9 mouse cellular contexts compared by ENCODE assay signal in genomic region chr5:135089653-135090052, GRCm38 (mm10). TPM values are rescaled to one million over a fixed set of nuclear protein-coding genes. Genes with fewer than 3 reads are reported as not detected.
DNase-seq lines count a peak whose midpoint lies in the region; ATAC-seq lines count a peak whose summit lies in the region.
"Had no signal": no experiment of that assay in that cellular context is flagged by ENCODE, and none has a peak within 500 bp of the region (broad histone marks: within the 10 kb centered on the region; RNA-seq: fewer than 3 reads in every experiment).

Gene Mlxipl (plus strand): TSS chr5:135089890.

- no peak within 1 kb of the TSS; the same call in 1 of the 2 replicates for H3K27ac ChIP-seq in hindbrain, embryonic 10.5 days
- H3K27ac ChIP-seq in hindbrain, embryonic 14.5 days = no peak within 1 kb of the TSS
- H3K27ac ChIP-seq in forebrain, embryonic 14.5 days (ENCODE audit: low read depth, low read length) = no peak within 1 kb of the TSS
- no peak within 1 kb of the TSS for H3K27ac ChIP-seq in hindbrain, embryonic 15.5 days (replicated peaks)
- no peak within 1 kb of the TSS for H3K27ac ChIP-seq in liver, embryonic 12.5 days

- WGBS in hindbrain, embryonic 10.5 days = 3% methylated on average over 39 of the region's 39 CpGs
- 3% methylated on average over 39 of the region's 39 CpGs for WGBS in hindbrain, embryonic 14.5 days
- WGBS in forebrain, embryonic 14.5 days = 2% methylated on average over 34 of the region's 39 CpGs
- WGBS in hindbrain, embryonic 15.5 days = 2% methylated on average over 35 of the region's 39 CpGs
- 5% methylated on average over 39 of the region's 39 CpGs for WGBS in liver, embryonic 12.5 days (ENCODE audit: insufficient replicate concordance)

- DNase-seq in hindbrain, embryonic 10.5 days (ENCODE audit: low spot score) = peak; percentile 22
- DNase-seq in hindbrain, embryonic 14.5 days (ENCODE audit: low spot score) = no peak
- DNase-seq in forebrain, embryonic 14.5 days (ENCODE audit: low spot score) = no peak
- DNase-seq in cerebellum, postnatal 10 days = no peak
- DNase-seq in layer of hippocampus, adult 18-20 months (ENCODE audit: low spot score in 2 of 2) = no peak
- no peak for DNase-seq in cerebellum, adult 9-11 months

- no peak within 1 kb of the TSS for H3K4me2 ChIP-seq in hindbrain, embryonic 14.5 days (replicated peaks)
- H3K4me2 ChIP-seq in forebrain, embryonic 14.5 days (ENCODE audit: low read length) = peak within 1 kb of the TSS; percentile 24
- H3K4me2 ChIP-seq in hindbrain, embryonic 15.5 days = 0 out of 2 replicates have a peak within 1 kb of the TSS, but pooled peaks have one; percentile 6
- H3K4me2 ChIP-seq in liver, embryonic 12.5 days = peak within 1 kb of the TSS; percentile 38

- no peak within 1 kb of the TSS for H3K9ac ChIP-seq in hindbrain, embryonic 14.5 days
- no peak within 1 kb of the TSS for H3K9ac ChIP-seq in forebrain, embryonic 14.5 days (ENCODE audit: low read length)
- H3K9ac ChIP-seq in hindbrain, embryonic 15.5 days = no peak within 1 kb of the TSS
- no peak within 1 kb of the TSS for H3K9ac ChIP-seq in liver, embryonic 12.5 days

- H3K36me3 ChIP-seq in hindbrain, embryonic 10.5 days = no peaks in the 10 kb centered on the region
- no peaks in the 10 kb centered on the region for H3K36me3 ChIP-seq in hindbrain, embryonic 14.5 days (replicated peaks; ENCODE audit: control insufficient read depth, insufficient read depth)
- no peaks in the 10 kb centered on the region for H3K36me3 ChIP-seq in forebrain, embryonic 14.5 days (ENCODE audit: control insufficient read depth, insufficient read depth, low read length)
- H3K36me3 ChIP-seq in hindbrain, embryonic 15.5 days = no peaks in the 10 kb centered on the region
- H3K36me3 ChIP-seq in liver, embryonic 12.5 days = no peaks in the 10 kb centered on the region

- peaks cover 77% of the 10 kb centered on the region for H3K27me3 ChIP-seq in hindbrain, embryonic 10.5 days (ENCODE audit: insufficient read depth, poor library complexity, severe bottlenecking)
- H3K27me3 ChIP-seq in hindbrain, embryonic 14.5 days (ENCODE audit: control insufficient read depth, insufficient read depth, low read length) = peaks cover 38% of the 10 kb centered on the region
- peaks cover 18% of the 10 kb centered on the region for H3K27me3 ChIP-seq in forebrain, embryonic 14.5 days (replicated peaks; ENCODE audit: control insufficient read depth, insufficient read depth, low read length)
- H3K27me3 ChIP-seq in hindbrain, embryonic 15.5 days = peaks cover 42% of the 10 kb centered on the region
- H3K27me3 ChIP-seq in liver, embryonic 12.5 days (replicated peaks) = peaks cover 88% of the 10 kb centered on the region

- ATAC-seq in hindbrain, embryonic 14.5 days (ENCODE audit: low FRiP score) = no peak
- ATAC-seq in forebrain, embryonic 14.5 days = no peak
- no peak for ATAC-seq in hindbrain, embryonic 15.5 days (ENCODE audit: low FRiP score, low read depth)
- ATAC-seq in liver, embryonic 12.5 days = no peak

- H3K4me3 ChIP-seq in hindbrain, embryonic 10.5 days = peak within 1 kb of the TSS; percentile 38
- no peak within 1 kb of the TSS for H3K4me3 ChIP-seq in hindbrain, embryonic 14.5 days (replicated peaks; ENCODE audit: low read length)
- peak within 1 kb of the TSS; percentile 1; the same call in 1 of the 2 replicates for H3K4me3 ChIP-seq in forebrain, embryonic 14.5 days (ENCODE audit: low read depth, low read length)
- no peak within 1 kb of the TSS for H3K4me3 ChIP-seq in hindbrain, embryonic 15.5 days
- H3K4me3 ChIP-seq in liver, embryonic 12.5 days = no peak within 1 kb of the TSS; the same call in 1 of the 2 replicates

- no peaks in the 10 kb centered on the region for H3K9me3 ChIP-seq in hindbrain, embryonic 10.5 days
- no peaks in the 10 kb centered on the region for H3K9me3 ChIP-seq in hindbrain, embryonic 14.5 days (ENCODE audit: control insufficient read depth, low read length)
- no peaks in the 10 kb centered on the region for H3K9me3 ChIP-seq in forebrain, embryonic 14.5 days (replicated peaks; ENCODE audit: control insufficient read depth, low read length)
- H3K9me3 ChIP-seq in hindbrain, embryonic 15.5 days = no peaks in the 10 kb centered on the region
- no peaks in the 10 kb centered on the region for H3K9me3 ChIP-seq in liver, embryonic 12.5 days (replicated peaks)

- H3K4me1 ChIP-seq in hindbrain, embryonic 10.5 days (replicated peaks) = peaks cover 11% of the 10 kb centered on the region
- H3K4me1 ChIP-seq in hindbrain, embryonic 14.5 days (replicated peaks; ENCODE audit: control insufficient read depth, insufficient read depth, low read length) = no peaks in the 10 kb centered on the region
- no peaks in the 10 kb centered on the region for H3K4me1 ChIP-seq in forebrain, embryonic 14.5 days (ENCODE audit: control insufficient read depth, insufficient read depth, low read length)
- H3K4me1 ChIP-seq in hindbrain, embryonic 15.5 days (replicated peaks) = no peaks in the 10 kb centered on the region
- no peaks in the 10 kb centered on the region for H3K4me1 ChIP-seq in liver, embryonic 12.5 days

RNA-seq across cellular contexts. Expression of gene Mlxipl, which starts in this region (rescaled TPM):
- polyA plus RNA-seq in hindbrain, embryonic 10.5 days (2016; fragmentation: Nextera tagmentation; extraction: Ambion mirVana) = 1.7 and 2.8 TPM in 2 replicates
- 0.91 and 1.1 TPM in 2 replicates for polyA plus RNA-seq in hindbrain, embryonic 14.5 days (2014; fragmentation: Nextera tagmentation; extraction: Ambion mirVana)
- polyA plus RNA-seq in forebrain, embryonic 14.5 days (2014; fragmentation: Nextera tagmentation; extraction: Ambion mirVana) = 0.36 and 0.64 TPM in 2 replicates
- 0.97 and 1.6 TPM in 2 replicates for polyA plus RNA-seq in hindbrain, embryonic 15.5 days (2015; fragmentation: Nextera tagmentation; extraction: Ambion mirVana)
- 11.6 and 12.2 TPM in 2 replicates for polyA plus RNA-seq in liver, embryonic 12.5 days (2016; fragmentation: Nextera tagmentation; extraction: Ambion mirVana)
- total RNA-seq in layer of hippocampus, adult 18-20 months (2021) = 1 to 10 TPM; 4.7 to 4.9 TPM
- polyA plus RNA-seq: C2C12 had no signal

Comparison
In these comparisons a context has a peak if more than half of its experiments do, and no peak if none do; other contexts are left out.
1. H3K4me3 ChIP-seq: peak in hindbrain, embryonic 10.5 days (single experiment) and forebrain, embryonic 14.5 days (single experiment); none in hindbrain, embryonic 14.5 days (single experiment), hindbrain, embryonic 15.5 days (single experiment) and liver, embryonic 12.5 days (single experiment).